Mouse (Mus musculus) ES-Bruce4 (cell line): ENCODE results near the gene Sgms1. TPM values are rescaled to one million over a fixed set of nuclear protein-coding genes. Genes with fewer than 3 reads are reported as not detected.

ENCODE experiments used
- polyA plus RNA-seq: library from polyadenylated mRNA; stranded (reverse); fragments of >200 nt; gene quantifications from 2 replicates; pipeline ENCODE4 v1.2.4, GENCODE M21; 2011; ENCODE audit warnings: low read depth; ENCODE audit not compliant: missing spikeins, insufficient read depth, insufficient read length

The Sgms1 gene
- polyA plus RNA-seq, 1 experiment = 69.7 TPM

Other genes with a start within 250 kb of the Sgms1 start
- gene Rpl9-ps6, start 76.9 kb upstream of the Sgms1 start, polyA plus RNA-seq = 1,753 and 1,831 TPM in 2 replicates
- gene Minpp1, start 96.1 kb upstream of the Sgms1 start, polyA plus RNA-seq = 38.8 and 40.0 TPM in 2 replicates
- gene Papss2, start 206.1 kb upstream of the Sgms1 start, polyA plus RNA-seq = 4.1 and 4.2 TPM in 2 replicates